Mouse (Mus musculus): Measurements from ENCODE around the gene Egfl6.

GRCm38 (mm10) chrX:166615191-166615590, 29.7 kb upstream of the Egfl6 start:
- no peak for TF ChIP-seq CTCF (IDR thresholded peaks at IDR 0.05)
- TF ChIP-seq EP300 (IDR thresholded peaks at IDR 0.05), result no peak
